Mouse (Mus musculus) E14TG2a.4 (cell line): ENCODE data around the gene Ccdc85a.

Experiments
- H3K27me3 ChIP-seq: 2 replicates; pipeline ENCODE4 v1.6.1; 2014; ENCODE audit warnings: low read length, control low read depth; ENCODE audit not compliant: insufficient read depth
- H3K36me3 ChIP-seq: 2 replicates; pipeline ENCODE4 v1.6.1; 2014; ENCODE audit warnings: low read length, control low read depth; ENCODE audit not compliant: insufficient read depth
- H3K4me1 ChIP-seq: replicated peaks from 2 replicates; pipeline ENCODE4 v1.6.1; 2014; ENCODE audit warnings: low read depth, low read length, control low read depth
- H3K4me3 ChIP-seq: replicated peaks from 2 replicates; pipeline ENCODE4 v1.5.1; 2014; ENCODE audit warnings: mild to moderate bottlenecking, low read length
- H3K9me3 ChIP-seq: 2 replicates; pipeline ENCODE4 v1.6.1; 2014; ENCODE audit warnings: low read length, control low read depth
- CTCF ChIP-seq: conservative IDR thresholded peaks from 2 replicates; pipeline ENCODE4 v1.5.1; 2014; ENCODE audit warnings: low read length
- NANOG ChIP-seq: IDR thresholded peaks from 2 replicates; pipeline ENCODE4 v1.6.1; 2014; ENCODE audit warnings: borderline replicate concordance, low read length, mixed read lengths
- POU5F1 ChIP-seq: IDR thresholded peaks from 2 replicates; pipeline ENCODE4 v1.6.1; 2014; ENCODE audit warnings: low read length, borderline replicate concordance

Gene Ccdc85a

DNA sequence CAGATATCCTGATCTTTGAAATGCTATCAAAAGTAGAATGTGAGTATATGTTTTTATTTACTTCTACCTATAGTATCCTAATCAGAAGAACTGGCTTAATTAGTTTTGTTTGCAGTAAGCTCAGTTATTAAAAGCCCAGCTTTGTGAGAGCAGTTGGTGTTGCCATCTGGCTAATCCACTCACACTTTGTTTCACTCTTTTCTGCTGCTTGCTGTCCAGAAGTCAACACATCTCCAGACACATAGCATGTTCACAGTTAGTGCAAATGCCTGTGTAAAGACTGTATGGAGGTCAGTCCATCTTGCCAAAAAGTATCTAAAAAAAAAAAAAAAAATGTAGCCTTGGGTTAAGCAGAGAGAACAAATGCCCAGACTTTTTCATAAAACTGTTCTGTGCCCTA is 27.7 kb downstream of the Ccdc85a start:
- H3K9me3 ChIP-seq, result peaks cover 11% of the 10 kb centered on the region; the same call in 1 of the 2 replicates
- no peaks in the 10 kb centered on the region for H3K36me3 ChIP-seq
- no peaks in the 10 kb centered on the region for H3K27me3 ChIP-seq
- H3K4me3 ChIP-seq, result no peak overlapping the region
- no peak for TF ChIP-seq POU5F1
- no peak for TF ChIP-seq CTCF
- no peak for TF ChIP-seq NANOG
- H3K4me1 ChIP-seq, result no peaks in the 10 kb centered on the region

DNA sequence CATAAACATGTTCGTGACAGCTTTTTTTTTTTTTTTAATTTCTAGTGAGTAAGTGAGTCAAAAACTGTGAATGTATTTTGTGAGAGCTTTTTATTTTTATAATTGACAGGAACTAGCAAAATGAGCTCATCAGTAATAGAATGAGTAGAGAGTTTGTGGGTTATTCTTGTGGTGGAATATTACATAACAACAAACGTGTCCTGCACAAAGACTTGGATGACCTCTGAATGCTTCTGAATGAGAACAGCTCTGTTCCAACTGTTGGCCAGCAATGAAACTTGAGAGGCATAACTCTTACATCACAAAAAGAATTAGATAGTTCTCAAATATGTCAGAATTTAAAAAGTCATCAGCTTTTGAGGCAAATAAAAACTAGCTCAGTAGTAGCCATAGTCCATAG is 40.7 kb downstream of the Ccdc85a start:
- Histone ChIP-seq H3K9me3 (no peaks in the 10 kb centered on the region), H3K36me3 (no peaks in the 10 kb centered on the region), H3K4me3 (no peak overlapping the region), H3K27me3 (no peaks in the 10 kb centered on the region), H3K4me1 (peaks cover 12% of the 10 kb centered on the region)
- no peak for TF ChIP-seq CTCF

DNA sequence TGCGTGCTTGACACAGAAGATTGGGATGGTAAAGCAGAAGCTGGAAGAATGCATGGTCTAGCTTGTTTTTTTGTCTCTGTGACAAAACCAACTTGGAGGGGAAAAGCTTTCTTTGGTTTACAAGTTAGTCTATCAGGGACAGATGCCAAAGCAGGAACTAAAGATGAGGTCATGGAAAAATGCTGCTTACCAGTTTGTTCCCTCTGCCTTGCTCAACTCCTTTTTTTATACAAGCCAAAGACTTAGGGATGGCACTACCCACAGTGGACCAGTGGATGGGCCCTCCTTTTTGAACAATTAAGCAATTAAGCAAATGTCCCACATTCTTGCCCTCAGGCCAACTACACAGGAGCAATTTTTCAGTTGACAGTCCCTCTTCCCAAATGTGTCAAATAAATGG is 42.8 kb downstream of the Ccdc85a start:
- peaks cover 23% of the 10 kb centered on the region for H3K4me1 ChIP-seq
- no peaks in the 10 kb centered on the region for H3K27me3 ChIP-seq
- TF ChIP-seq CTCF (no peak), NANOG (no peak), POU5F1 (no peak)
- no peaks in the 10 kb centered on the region for H3K9me3 ChIP-seq
- no peaks in the 10 kb centered on the region for H3K36me3 ChIP-seq
- no peak overlapping the region for H3K4me3 ChIP-seq

DNA sequence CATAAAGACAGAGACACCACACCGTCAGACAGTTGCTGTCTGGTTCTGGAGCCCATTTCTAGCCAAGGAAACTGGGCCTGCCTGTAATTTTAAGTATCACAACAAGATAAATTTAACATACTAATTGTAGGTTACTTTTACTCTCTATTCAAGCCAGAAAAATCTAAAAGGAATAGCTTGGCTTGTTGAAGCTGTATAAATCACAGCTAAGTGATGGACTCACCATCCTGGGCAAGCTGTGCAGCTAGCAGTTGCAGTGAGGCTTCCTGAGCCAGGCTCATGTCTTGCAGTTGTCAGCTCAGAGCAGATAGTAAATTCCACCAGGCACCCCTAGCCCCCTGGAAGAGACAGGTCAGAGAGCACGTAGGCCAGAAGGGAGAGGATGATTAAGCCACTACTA is 50.8 kb downstream of the Ccdc85a start:
- Histone ChIP-seq H3K27me3 (no peaks in the 10 kb centered on the region), H3K9me3 (peaks cover 28% of the 10 kb centered on the region), H3K4me1 (peaks cover 10% of the 10 kb centered on the region), H3K4me3 (no peak overlapping the region), H3K36me3 (no peaks in the 10 kb centered on the region)
- TF ChIP-seq POU5F1 (no peak), CTCF (no peak), NANOG (no peak)

DNA sequence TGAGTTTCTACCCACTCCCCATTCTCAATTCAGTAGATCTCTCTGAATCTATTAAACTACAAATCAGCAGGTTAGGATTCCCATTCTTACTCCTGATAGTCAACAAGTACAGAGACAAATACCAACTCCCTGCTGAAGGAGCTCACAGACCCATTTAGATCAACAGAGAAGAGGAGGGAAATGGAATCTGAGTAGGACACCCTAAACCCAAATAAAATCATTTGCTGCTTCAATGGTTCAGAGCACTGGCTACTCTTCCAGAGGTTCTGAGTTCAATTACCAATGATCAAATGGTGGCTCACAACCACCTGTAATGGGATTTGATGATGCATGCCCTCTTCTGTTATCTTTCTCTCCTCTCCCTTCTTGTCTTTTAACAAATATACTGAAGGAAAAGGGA is 82.9 kb downstream of the Ccdc85a start:
- Histone ChIP-seq H3K27me3 (no peaks in the 10 kb centered on the region), H3K4me3 (no peak overlapping the region), H3K36me3 (no peaks in the 10 kb centered on the region), H3K9me3 (no peaks in the 10 kb centered on the region), H3K4me1 (no peaks in the 10 kb centered on the region)
- TF ChIP-seq POU5F1 (no peak), NANOG (no peak), CTCF (no peak)

DNA sequence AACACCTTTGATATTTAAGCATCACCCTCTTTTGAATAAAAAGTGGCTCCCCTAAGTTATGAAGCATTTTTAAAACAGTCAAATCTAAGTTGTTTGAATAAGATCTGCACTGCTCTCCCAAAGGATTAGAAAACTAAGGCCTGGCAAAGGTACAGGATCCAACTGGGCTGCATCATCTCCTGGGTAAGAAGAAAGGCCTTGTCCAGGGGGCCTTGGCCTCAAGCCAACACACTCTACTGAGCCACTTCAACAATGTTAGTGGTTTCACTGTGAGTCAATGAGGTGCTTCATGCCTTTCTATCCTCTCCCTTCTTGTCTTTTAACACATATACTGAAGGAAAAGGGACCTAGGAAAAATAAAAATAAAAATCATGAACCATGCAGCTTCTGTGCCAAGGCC is 87.1 kb downstream of the Ccdc85a start:
- Histone ChIP-seq H3K9me3 (no peaks in the 10 kb centered on the region), H3K36me3 (no peaks in the 10 kb centered on the region), H3K4me1 (no peaks in the 10 kb centered on the region), H3K4me3 (no peak overlapping the region), H3K27me3 (no peaks in the 10 kb centered on the region)
- TF ChIP-seq NANOG (no peak), POU5F1 (no peak), CTCF (no peak)

DNA sequence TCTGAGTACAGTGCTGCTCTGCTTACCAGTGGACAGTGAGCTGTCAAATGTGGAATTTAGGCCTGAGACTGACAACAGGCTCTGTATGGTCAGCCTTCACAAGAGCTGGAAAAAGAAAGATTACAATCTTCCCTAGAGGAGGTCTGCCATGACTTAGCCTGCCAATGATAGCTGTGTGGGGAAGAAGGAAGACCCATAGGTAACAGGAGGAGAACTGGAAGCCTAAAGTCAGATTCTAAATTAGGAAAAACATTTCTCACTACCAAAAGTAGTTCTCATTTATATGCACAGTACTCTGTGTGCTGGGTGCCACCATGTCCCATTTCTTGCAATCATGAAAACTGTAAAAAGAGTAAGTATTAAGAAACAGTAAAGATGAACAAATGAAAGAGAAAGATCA is 90.8 kb downstream of the Ccdc85a start:
- no peak overlapping the region for H3K4me3 ChIP-seq
- TF ChIP-seq NANOG (no peak), POU5F1 (no peak), CTCF (no peak)
- H3K36me3 ChIP-seq, result no peaks in the 10 kb centered on the region
- no peaks in the 10 kb centered on the region for H3K9me3 ChIP-seq
- no peaks in the 10 kb centered on the region for H3K27me3 ChIP-seq
- no peaks in the 10 kb centered on the region for H3K4me1 ChIP-seq

DNA sequence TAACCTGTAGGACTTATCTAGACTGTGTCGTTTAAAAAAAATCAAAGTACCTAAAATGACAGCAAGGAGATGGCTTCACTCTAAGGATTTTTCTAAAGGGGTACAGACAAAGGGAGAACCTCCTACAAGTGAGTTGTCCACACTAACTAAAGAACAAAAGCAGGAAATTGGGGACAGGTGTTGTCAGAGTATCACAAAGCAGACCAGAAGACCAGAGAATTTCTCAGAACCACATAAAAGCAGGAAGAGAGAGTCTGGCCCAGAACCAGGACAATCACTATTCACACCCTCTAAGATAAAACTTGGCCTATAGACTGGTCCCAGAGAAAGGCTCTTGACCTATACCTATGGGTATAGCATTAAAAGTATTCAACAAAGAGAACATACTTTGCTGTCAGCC is 92.8 kb downstream of the Ccdc85a start:
- Histone ChIP-seq H3K4me1 (no peaks in the 10 kb centered on the region), H3K4me3 (no peak overlapping the region), H3K27me3 (no peaks in the 10 kb centered on the region), H3K36me3 (no peaks in the 10 kb centered on the region), H3K9me3 (no peaks in the 10 kb centered on the region)
- no peak for TF ChIP-seq CTCF
- no peak for TF ChIP-seq NANOG
- no peak for TF ChIP-seq POU5F1

DNA sequence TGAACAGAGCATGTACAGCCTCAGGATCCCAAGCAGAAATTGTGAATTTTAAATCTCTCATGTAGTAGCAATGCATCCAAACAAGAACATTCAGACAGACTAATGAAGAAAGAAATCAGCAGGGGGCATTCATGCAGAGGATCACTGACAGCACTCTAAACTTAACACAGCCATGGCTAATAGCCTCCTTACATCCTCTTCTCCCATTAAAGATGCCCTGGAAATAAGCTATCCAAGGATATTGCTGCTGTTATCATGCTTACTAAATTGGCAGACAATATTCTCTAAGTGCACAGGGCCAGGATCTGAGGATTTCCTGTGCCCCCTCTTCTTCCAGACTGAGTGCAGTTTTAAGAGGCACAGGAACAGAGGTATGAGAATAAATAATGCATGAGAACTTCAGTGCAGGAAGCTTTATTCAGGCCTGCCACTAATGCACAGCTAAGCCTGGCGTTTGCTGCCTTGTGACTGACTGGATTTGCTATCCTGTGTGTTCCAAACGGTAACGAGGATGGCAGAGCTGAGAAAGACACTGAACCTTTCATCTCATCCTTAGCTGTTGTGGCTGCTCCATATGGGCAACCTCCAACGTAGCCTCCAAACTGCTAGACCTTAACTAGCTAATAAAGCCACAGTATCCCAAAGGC is 99.9 kb downstream of the Ccdc85a start:
- no peaks in the 10 kb centered on the region for H3K9me3 ChIP-seq
- H3K4me1 ChIP-seq, result no peaks in the 10 kb centered on the region
- TF ChIP-seq POU5F1, result no peak
- no peak for TF ChIP-seq NANOG
- no peak for TF ChIP-seq CTCF
- no peak overlapping the region for H3K4me3 ChIP-seq
- no peaks in the 10 kb centered on the region for H3K36me3 ChIP-seq
- no peaks in the 10 kb centered on the region for H3K27me3 ChIP-seq
